Mouse (Mus musculus) limb, embryonic 13.5 days (tissue): Measurements from ENCODE around the gene Gm11146. TPM values are rescaled to one million over a fixed set of nuclear protein-coding genes. Genes with fewer than 3 reads are reported as not detected.
A peak's percentile ranks its signal among the peaks of the same experiment; 100 is the strongest.

Experiments
- microRNA counts: library from miRNA; unstranded; fragments of <30 nt; microRNA quantifications from one replicate; lab custom pipeline; 2016
- microRNA-seq: library from miRNA; unstranded; fragments of <30 nt; microRNA quantifications from one replicate; pipeline ENCODE4, GENCODE M21; 2016
- polyA plus RNA-seq: library from polyadenylated mRNA; unstranded; fragments of >200 nt; fragmentation: Nextera tagmentation; extraction: Ambion mirVana; gene quantifications from 2 replicates; pipeline ENCODE4 v1.2.1, GENCODE M21; 2015

The Gm11146 gene
- polyA plus RNA-seq, 1 experiment from 2014 or later, result not detected

MicroRNA genes within 50 kb of the gene (microRNA counts, 519-probe panel; counts per million panel counts)
- microRNA mmu-miR-125b-5p (lab: Ali Mortazavi, UCI) (6,444 counts per million, percentile 100 among the panel's probes with 10 or more counts), microRNA mmu-miR-99a (lab: Ali Mortazavi, UCI) (4,656 counts per million, percentile 90 among the panel's probes with 10 or more counts)

Small RNA genes within 50 kb of the gene (microRNA-seq; reads per million reads assigned to microRNA genes)
- gene Mir125b-2 (558 reads per million, percentile 70 among the genes with 10 or more reads in this experiment), gene Mir99a (65,114 reads per million, percentile 99 among the genes with 10 or more reads in this experiment), gene Mirlet7c-1 (91.8 reads per million, percentile 52 among the genes with 10 or more reads in this experiment)
